Mouse (Mus musculus) cerebral cortex, adult 2 months (tissue): ENCODE measurements around the gene Polrmt.

Source experiments
- WGBS: fragments of 180-500 bp; shearing (Covaris S2); methylation state at CpG from one replicate; pipeline ENCODE4 v1.1.7; 2018; 5-methylcytosine and 5-hydroxymethylcytosine counted together

The Polrmt gene

GRCm38 (mm10) chr10:79709307-79709706 lies 37.1 kb downstream of the Polrmt start:
- 57% methylated on average over 7 of the region's 7 CpGs for WGBS

GRCm38 (mm10) chr10:79708668-79709067 lies 37.7 kb downstream of the Polrmt start:
- 66% methylated on average over 21 of the region's 21 CpGs for WGBS

DNA sequence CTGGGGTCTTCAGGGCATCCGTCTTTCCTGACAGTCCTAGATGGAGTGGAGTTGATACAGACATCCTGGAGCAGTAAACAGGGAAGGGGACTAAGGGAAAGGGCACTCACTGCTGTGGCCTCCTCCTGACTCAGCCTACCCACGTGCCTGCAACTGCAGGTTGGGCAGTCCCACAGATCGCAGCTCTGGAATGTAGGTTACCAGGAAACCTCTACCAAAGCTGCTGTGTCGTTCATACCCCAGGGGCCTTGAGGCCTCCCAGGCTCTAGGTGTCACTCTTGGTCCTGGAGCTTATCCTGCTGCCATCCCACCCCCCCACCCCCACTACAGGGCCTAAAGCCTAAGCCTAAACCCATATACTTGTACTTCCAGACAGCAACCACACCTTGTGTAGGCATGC lies 38.6 kb downstream of the Polrmt start:
- WGBS = 40% methylated on average over 4 of the region's 4 CpGs

GRCm38 (mm10) chr10:79707162-79707561 lies 39.2 kb downstream of the Polrmt start:
- whole genome bisulfite sequencing = 85% methylated on average over 1 of the region's 1 CpGs

GRCm38 (mm10) chr10:79706406-79707094 lies 39.8 kb downstream of the Polrmt start:
- 51% methylated on average over 5 of the region's 5 CpGs for WGBS

DNA sequence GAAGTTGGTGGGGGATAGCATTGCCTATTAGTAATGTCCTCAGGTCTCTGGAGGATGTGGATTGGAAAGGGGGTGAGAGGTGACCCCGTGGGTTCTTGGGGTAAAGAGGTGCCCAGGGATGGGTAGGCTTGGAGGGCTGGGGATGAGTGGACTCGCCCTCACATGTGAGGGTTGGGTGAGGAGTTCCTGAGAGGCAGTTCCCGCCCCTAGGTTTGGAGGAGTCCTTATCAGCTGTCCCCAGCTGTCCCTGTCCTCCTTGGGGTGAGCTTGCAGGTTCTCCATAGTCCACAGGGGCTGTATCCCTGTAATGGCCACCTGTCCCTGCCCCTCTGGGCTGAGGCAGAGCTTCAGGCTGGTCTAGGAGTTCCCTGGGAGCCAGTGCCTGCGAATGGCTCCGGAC lies 40.4 kb downstream of the Polrmt start:
- 58% methylated on average over 5 of the region's 5 CpGs for WGBS

GRCm38 (mm10) chr10:79704970-79705360 lies 41.4 kb downstream of the Polrmt start:
- 2% methylated on average over 10 of the region's 10 CpGs for WGBS

GRCm38 (mm10) chr10:79704065-79704969 lies 42.1 kb downstream of the Polrmt start, which contains the start of gene Bsg:
Gene Bsg (plus strand): TSS chr10:79704491.
- 1% methylated on average over 65 of the region's 65 CpGs for WGBS

- WGBS = 60% methylated on average over 10 of the region's 10 CpGs
Measured at GRCm38 (mm10) chr10:79703541-79703940, 42.8 kb downstream of the Polrmt start.

- 64% methylated on average over 4 of the region's 4 CpGs for WGBS
Measured at GRCm38 (mm10) chr10:79702970-79703369, 43.4 kb downstream of the Polrmt start.

- 63% methylated on average over 10 of the region's 10 CpGs for WGBS
Measured at GRCm38 (mm10) chr10:79701443-79702129, 44.8 kb downstream of the Polrmt start.

DNA sequence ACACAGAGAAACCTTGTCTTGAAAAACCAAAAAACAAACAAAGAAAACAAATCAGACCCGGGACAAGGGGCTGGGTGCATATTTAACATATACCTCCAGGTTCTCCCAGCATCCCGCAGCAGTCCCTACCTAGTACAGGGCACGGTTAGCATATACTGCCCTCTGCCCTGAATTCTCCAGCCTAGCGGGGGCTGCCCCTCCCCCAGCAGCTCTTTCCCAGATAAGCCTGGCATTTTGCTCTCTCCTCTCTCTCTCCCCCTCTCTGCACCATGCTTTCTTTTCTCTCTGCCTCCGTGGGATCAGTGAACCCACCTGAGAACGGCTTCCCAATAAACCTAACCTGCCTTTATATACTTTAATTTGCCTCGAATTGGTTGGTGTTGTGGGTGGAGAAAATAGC lies 45.7 kb downstream of the Polrmt start:
- 52% methylated on average over 7 of the region's 7 CpGs for WGBS

- WGBS = 90% methylated on average over 6 of the region's 6 CpGs
Measured at GRCm38 (mm10) chr10:79698459-79698858, 47.9 kb downstream of the Polrmt start.

DNA sequence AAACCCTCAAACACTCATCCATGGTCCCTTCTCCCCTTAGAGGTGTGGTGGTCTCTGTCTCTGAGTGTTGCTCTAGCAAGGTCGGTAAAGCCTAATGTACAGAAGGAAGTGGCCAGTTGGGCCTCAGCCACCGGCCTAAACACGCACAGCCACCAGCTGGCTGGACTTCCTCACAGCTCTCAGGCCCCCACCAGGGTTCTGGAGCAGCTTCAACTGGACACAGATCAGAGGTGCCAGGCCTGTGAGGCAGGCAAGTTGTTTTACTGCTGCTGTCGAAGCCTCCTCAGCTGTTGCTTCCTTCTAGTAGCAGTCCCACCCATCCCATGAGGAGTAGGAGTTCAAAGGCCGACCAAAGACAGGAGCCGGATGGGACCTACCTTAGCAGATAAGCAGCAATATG lies 48.5 kb downstream of the Polrmt start:
- 62% methylated on average over 6 of the region's 6 CpGs for WGBS

DNA sequence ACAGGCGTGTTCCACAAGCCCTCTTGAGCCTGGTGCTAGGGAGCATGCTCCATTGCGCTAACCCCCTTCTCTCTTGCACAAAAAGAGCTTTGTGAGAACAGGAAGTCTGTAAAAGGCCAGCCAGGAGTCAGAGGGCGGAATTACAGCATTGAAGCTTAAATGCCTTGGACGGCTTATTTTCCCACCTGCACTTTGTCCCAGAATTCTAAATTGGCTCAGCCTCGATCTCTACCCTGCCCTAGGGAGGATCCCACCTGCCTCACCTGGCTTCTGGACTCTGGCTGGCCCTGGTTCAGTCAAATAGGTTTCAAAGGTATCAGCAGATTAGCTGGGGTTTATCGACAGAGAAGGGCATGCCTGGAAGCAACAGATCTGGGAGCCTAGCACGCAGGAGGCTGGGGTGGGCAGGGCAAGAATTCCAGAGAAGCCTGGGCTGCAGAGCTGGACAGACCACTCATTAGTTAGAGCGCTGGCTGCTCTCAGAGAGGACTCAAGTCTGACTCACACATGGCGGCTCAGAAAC lies 50.2 kb downstream of the Polrmt start:
- WGBS = 60% methylated on average over 9 of the region's 9 CpGs

GRCm38 (mm10) chr10:79695231-79696128 lies 50.9 kb downstream of the Polrmt start:
- WGBS = 49% methylated on average over 13 of the region's 13 CpGs

GRCm38 (mm10) chr10:79694379-79694655 lies 52.1 kb downstream of the Polrmt start:
- whole genome bisulfite sequencing = 76% methylated on average over 6 of the region's 6 CpGs

GRCm38 (mm10) chr10:79693580-79694378 lies 52.6 kb downstream of the Polrmt start:
- WGBS = 80% methylated on average over 12 of the region's 12 CpGs

DNA sequence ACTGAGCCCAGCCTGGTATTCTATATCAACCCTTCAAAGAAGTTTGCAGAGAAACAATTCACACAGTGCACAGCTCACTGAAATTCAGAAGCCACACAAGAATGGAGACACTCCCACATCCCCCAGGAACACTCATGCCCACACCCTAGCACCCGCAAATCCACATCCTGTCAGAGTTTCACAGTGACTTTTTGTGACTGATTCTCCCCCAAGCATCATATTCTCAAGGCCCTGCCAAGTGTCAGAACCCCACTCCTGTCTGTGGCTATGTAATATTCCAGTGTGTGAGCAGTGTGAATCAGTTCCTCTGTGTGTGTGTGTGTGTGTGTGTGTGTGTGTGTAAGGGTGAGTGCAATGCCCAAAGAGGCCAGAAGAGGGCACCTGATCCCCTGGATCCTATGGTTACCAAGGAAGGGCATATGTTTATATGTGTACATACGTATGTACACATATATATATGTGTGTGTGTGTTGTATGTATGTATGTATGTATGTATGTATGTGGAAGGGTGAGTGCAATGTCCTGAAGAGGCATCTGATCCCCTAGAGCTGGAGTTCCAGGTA lies 54.3 kb downstream of the Polrmt start:
- 89% methylated on average over 2 of the region's 2 CpGs for WGBS

- WGBS = 88% methylated on average over 3 of the region's 3 CpGs
Measured at GRCm38 (mm10) chr10:79689178-79689577, 57.2 kb downstream of the Polrmt start.
